Mouse (Mus musculus) CH12.LX (cell line): Measurements from ENCODE around the gene Dnah8.
A peak's percentile ranks its signal among the peaks of the same experiment; 100 is the strongest.

Experiments
- CTCF ChIP-seq, 2 experiments: IDR thresholded peaks in 1 of 2; conservative IDR thresholded peaks in 1 of 2; 2 replicates each; pipeline ENCODE4 v1.5.1; 2011 to 2012; ENCODE audit warnings: low read depth in 2 of 2, low read length in 2 of 2, improper control_type of control experiment in 1 of 2, inconsistent platforms in 1 of 2, mild to moderate bottlenecking in 1 of 2, moderate library complexity in 1 of 2
- EP300 ChIP-seq: IDR thresholded peaks from 2 replicates; pipeline ENCODE4 v1.6.1; 2011; ENCODE audit warnings: low read length, improper control_type of control experiment
- ETS1 ChIP-seq: conservative IDR thresholded peaks from 2 replicates; pipeline ENCODE4 v1.6.1; 2012; ENCODE audit warnings: low read depth, mild to moderate bottlenecking, inconsistent platforms, low read length, improper control_type of control experiment, moderate library complexity
- IRF4 ChIP-seq: IDR thresholded peaks from 2 replicates; pipeline ENCODE4 v1.6.1; 2014; ENCODE audit warnings: low read depth, mild to moderate bottlenecking, inconsistent platforms, low read length, improper control_type of control experiment
- JUN ChIP-seq: IDR thresholded peaks from 2 replicates; pipeline ENCODE4 v1.6.1; 2011; ENCODE audit warnings: low read depth, mild to moderate bottlenecking, low read length, improper control_type of control experiment, moderate library complexity; ENCODE audit not compliant: insufficient read depth
- MAX ChIP-seq: IDR thresholded peaks from 2 replicates; pipeline ENCODE4 v1.6.1; 2011; ENCODE audit warnings: low read length, improper control_type of control experiment
- POLR2A ChIP-seq: IDR thresholded peaks from 2 replicates; pipeline ENCODE4 v1.6.1; 2011; ENCODE audit warnings: low read depth, mild to moderate bottlenecking, improper control_type of control experiment, low read length
- USF1 ChIP-seq: IDR thresholded peaks from 2 replicates; pipeline ENCODE4 v1.6.1; 2014; ENCODE audit warnings: low read depth, mild to moderate bottlenecking, inconsistent platforms, low read length, improper control_type of control experiment

GRCm38 (mm10) chr17:30621450-30621849 is 2.7 kb upstream of the Dnah8 start:
- TF ChIP-seq POLR2A, result no peak
- TF ChIP-seq USF1, result no peak
- TF ChIP-seq CTCF (conservative IDR thresholded peaks at IDR 0.05 in 1 of 2, IDR thresholded peaks at IDR 0.05 in 1 of 2; ENCODE audit: low read depth in 2 of 2, low read length in 2 of 2), result peak in 1 of 2 experiments; percentile 34; a peak in 3 of 4 replicates
- TF ChIP-seq MAX, result no peak
- TF ChIP-seq EP300, result no peak
- no peak for TF ChIP-seq IRF4
- TF ChIP-seq JUN, result no peak
- TF ChIP-seq ETS1, result no peak
